Mouse (Mus musculus) ES-E14 (cell line): Measurements from ENCODE around the gene Snai1.

ENCODE experiments used
- CHD2 ChIP-seq: IDR thresholded peaks from 2 replicates; pipeline ENCODE4 v1.6.1; 2014; ENCODE audit warnings: mild to moderate bottlenecking, low read depth, low read length, inconsistent platforms
- HCFC1 ChIP-seq: IDR thresholded peaks from 2 replicates; pipeline ENCODE4 v1.6.1; 2012; ENCODE audit warnings: low read length, inconsistent platforms, borderline replicate concordance; ENCODE audit not compliant: insufficient read depth
- ZC3H11A ChIP-seq: IDR thresholded peaks from 2 replicates; pipeline ENCODE4 v1.6.1; 2012; ENCODE audit warnings: low read depth, mild to moderate bottlenecking, inconsistent platforms, low read length, borderline replicate concordance
- ZNF384 ChIP-seq: IDR thresholded peaks from 2 replicates; pipeline ENCODE4 v1.6.1; 2012; ENCODE audit warnings: low read depth, low read length, inconsistent platforms

DNA sequence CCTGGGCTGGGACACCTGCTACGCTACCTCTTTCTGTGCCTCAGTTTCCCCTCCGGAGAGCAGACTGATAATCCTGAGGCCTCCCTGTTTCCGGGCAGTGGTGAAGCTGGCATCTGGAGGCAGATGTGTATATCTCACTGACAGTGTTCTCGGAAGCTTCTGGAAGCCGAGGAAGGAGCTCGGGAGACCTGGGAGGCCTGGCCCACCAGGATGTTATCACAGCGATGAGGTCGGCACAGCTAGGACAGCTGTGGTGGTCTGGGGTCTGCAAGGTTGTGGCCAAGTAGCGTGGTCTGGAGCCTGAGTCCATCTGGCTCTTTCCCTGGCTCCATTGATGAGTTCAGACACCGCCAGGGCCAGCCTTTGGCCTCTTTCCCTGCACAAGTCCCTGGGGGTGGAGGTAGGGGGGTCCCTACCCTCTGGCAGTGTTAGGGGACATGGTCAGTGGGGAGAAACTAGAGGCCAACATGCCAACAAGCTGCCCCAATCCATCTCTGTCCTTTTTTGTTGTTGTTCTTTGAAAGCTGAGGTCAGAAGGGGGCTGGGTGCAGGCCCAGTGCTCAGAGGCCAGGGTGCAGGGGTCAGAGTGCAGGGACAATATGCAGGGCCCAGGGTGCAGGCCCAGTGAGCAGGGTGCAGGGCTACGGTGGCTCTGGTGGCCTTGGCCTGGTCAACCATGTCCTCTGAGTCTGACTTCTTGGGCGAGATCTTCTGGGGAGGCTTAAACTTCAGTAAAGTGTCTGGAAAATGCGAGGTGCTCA, 26.7 kb downstream of the Snai1 start:
- TF ChIP-seq ZNF384 (no peak), HCFC1 (no peak), CHD2 (no peak), ZC3H11A (no peak)
